ENCODE assay signal across 17 mouse cellular contexts in the genomic region with DNA sequence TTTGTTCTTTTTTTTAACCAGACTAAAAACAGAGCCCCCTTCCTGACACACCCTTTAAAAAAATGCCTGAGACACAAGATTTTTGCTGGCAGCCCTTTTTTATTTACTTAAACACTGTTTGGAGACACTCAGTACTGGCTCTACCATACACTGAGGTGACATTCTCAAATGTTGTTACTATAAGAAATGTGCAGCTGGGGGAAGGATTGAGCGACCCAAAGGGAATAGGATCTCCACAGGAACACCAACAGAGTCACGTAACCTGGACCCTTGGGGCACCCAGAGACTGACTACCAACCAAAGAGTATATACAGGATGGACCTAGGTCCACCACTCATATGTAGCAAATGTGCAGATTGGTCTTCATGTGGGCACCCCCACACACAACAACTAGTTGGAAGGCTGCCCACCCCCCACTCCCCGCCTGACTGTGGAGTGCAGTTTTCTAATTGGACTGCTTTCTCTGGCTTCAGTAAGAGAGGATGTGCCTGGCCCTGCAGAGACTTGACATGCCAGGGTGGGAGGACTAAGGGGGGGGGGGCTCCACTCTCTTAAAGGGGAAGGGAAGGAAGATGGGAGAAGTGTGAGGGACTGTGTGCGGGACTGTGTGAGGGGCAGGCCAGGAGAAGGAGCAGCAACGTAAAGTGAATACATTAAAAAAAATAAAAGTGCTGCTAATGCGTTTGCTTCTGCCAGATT.
DNase-seq lines count a peak whose midpoint lies in the region; ATAC-seq and TF ChIP-seq lines count a peak whose summit lies in the region.
"Had no signal": no experiment of that assay in that cellular context is flagged by ENCODE, and none has a peak within 500 bp of the region (broad histone marks: within the 10 kb centered on the region; RNA-seq: fewer than 3 reads in every experiment).

No protein-coding gene starts in this region.

- TF ChIP-seq EP300 in heart, adult 2 months (IDR thresholded peaks at IDR 0.05; ENCODE audit: insufficient read depth, low read depth, low read length) = no peak

- intact Hi-C loops in heart, adult 2 months (cut with DNase I) = no loop called here
- intact Hi-C loops in left cerebral cortex, postnatal 4 days (cut with DNase I) = no loop called here

- H3K36me3 ChIP-seq in heart, embryonic 12.5 days = no peaks in the 10 kb centered on the region
- H3K36me3 ChIP-seq in heart, adult 2 months (ENCODE audit: control insufficient read depth, insufficient read depth, low read length) = no peaks in the 10 kb centered on the region
- no peaks in the 10 kb centered on the region for H3K36me3 ChIP-seq in midbrain, embryonic 14.5 days (ENCODE audit: control insufficient read depth, insufficient read depth, low read length)
- H3K36me3 ChIP-seq in midbrain, postnatal 0 days (ENCODE audit: insufficient read depth, low read length) = no peaks in the 10 kb centered on the region

- no peak for TF ChIP-seq POLR2A in heart, adult 2 months (IDR thresholded peaks at IDR 0.05; ENCODE audit: insufficient read depth, low read depth, low read length)

- H3K27ac ChIP-seq in heart, embryonic 12.5 days (ENCODE audit: poor library complexity, severe bottlenecking) = no peak overlapping the region
- H3K27ac ChIP-seq in heart, adult 2 months = no peak overlapping the region
- no peak overlapping the region for H3K27ac ChIP-seq in midbrain, embryonic 14.5 days (replicated peaks; ENCODE audit: low read depth, low read length)
- H3K27ac ChIP-seq in midbrain, postnatal 0 days (ENCODE audit: low read depth, low read length) = no peak overlapping the region

- no peak overlapping the region for H3K4me3 ChIP-seq in heart, embryonic 12.5 days
- no peak overlapping the region for H3K4me3 ChIP-seq in heart, adult 2 months
- no peak overlapping the region for H3K4me3 ChIP-seq in midbrain, embryonic 14.5 days (replicated peaks; ENCODE audit: low read depth, low read length)
- H3K4me3 ChIP-seq in midbrain, postnatal 0 days (ENCODE audit: low read depth, low read length) = no peak overlapping the region

- peak; percentile 21 to 38 for DNase-seq in cerebellum, postnatal 10 days
- no peak for DNase-seq in cerebellum, postnatal 25 days
- no peak for DNase-seq in heart, adult 2 months
- peak; percentile 13 for DNase-seq in left cerebral cortex, postnatal 4 days
- no peak for DNase-seq in left cerebral cortex, adult 8-10 months (ENCODE audit: low spot score in 2 of 2)
- no peak for DNase-seq in midbrain, embryonic 14.5 days
- no peak for DNase-seq in midbrain, postnatal 0 days (ENCODE audit: low spot score)
- DNase-seq: adrenal gland, postnatal 10 days; cerebellum, postnatal 36 days; gastrocnemius, postnatal 14 days; heart, adult 18-20 months; heart, postnatal 10 days; kidney, adult 2 months; kidney, postnatal 14 days; liver; right cerebral cortex, postnatal 4 days had no signal

- H3K27me3 ChIP-seq in heart, embryonic 12.5 days (replicated peaks) = no peaks in the 10 kb centered on the region
- no peaks in the 10 kb centered on the region for H3K27me3 ChIP-seq in heart, adult 2 months (ENCODE audit: control insufficient read depth, insufficient read depth, low read length)
- H3K27me3 ChIP-seq in midbrain, embryonic 14.5 days (ENCODE audit: control insufficient read depth, insufficient read depth, low read length) = no peaks in the 10 kb centered on the region
- no peaks in the 10 kb centered on the region for H3K27me3 ChIP-seq in midbrain, postnatal 0 days (ENCODE audit: insufficient read depth, low read length)

- H3K79me2 ChIP-seq in heart, adult 2 months (replicated peaks; ENCODE audit: control insufficient read depth, insufficient read depth, low read length) = no peaks in the 10 kb centered on the region

- no peak overlapping the region for H3K9ac ChIP-seq in heart, embryonic 12.5 days
- no peak overlapping the region for H3K9ac ChIP-seq in heart, adult 2 months (ENCODE audit: low read depth, low read length)
- no peak overlapping the region for H3K9ac ChIP-seq in midbrain, embryonic 14.5 days (replicated peaks; ENCODE audit: low read length)
- no peak overlapping the region for H3K9ac ChIP-seq in midbrain, postnatal 0 days (replicated peaks; ENCODE audit: low read length, poor library complexity, severe bottlenecking)

- H3K4me2 ChIP-seq in heart, embryonic 12.5 days = no peak overlapping the region
- H3K4me2 ChIP-seq in midbrain, embryonic 14.5 days (ENCODE audit: low read length) = no peak overlapping the region
- no peak overlapping the region for H3K4me2 ChIP-seq in midbrain, postnatal 0 days (ENCODE audit: low read depth, low read length, poor library complexity, severe bottlenecking)

- H3K9me3 ChIP-seq in heart, embryonic 12.5 days (replicated peaks) = no peaks in the 10 kb centered on the region
- no peaks in the 10 kb centered on the region for H3K9me3 ChIP-seq in midbrain, embryonic 14.5 days (ENCODE audit: control insufficient read depth, low read length)
- H3K9me3 ChIP-seq in midbrain, postnatal 0 days (ENCODE audit: low read length) = no peaks in the 10 kb centered on the region

- peaks cover 7% of the 10 kb centered on the region for H3K4me1 ChIP-seq in heart, embryonic 12.5 days (replicated peaks)
- H3K4me1 ChIP-seq in heart, adult 2 months (ENCODE audit: control insufficient read depth, insufficient read depth, low read length) = no peaks in the 10 kb centered on the region
- H3K4me1 ChIP-seq in midbrain, embryonic 14.5 days (ENCODE audit: control insufficient read depth, insufficient read depth, low read length) = no peaks in the 10 kb centered on the region
- no peaks in the 10 kb centered on the region for H3K4me1 ChIP-seq in midbrain, postnatal 0 days (ENCODE audit: insufficient read depth, low read length)

- TF ChIP-seq CTCF in heart, adult 2 months (IDR thresholded peaks at IDR 0.05) = no peak
- TF ChIP-seq CTCF in midbrain, postnatal 0 days (IDR thresholded peaks at IDR 0.05) = no peak

- ATAC-seq in heart, embryonic 12.5 days (ENCODE audit: insufficient number of reproducible peaks, low FRiP score) = peak; percentile 29; the same call in 1 of the 2 replicates
- ATAC-seq in midbrain, embryonic 14.5 days (ENCODE audit: low FRiP score, low TSS enrichment) = peak; percentile 37; the same call in 1 of the 2 replicates
- ATAC-seq in midbrain, postnatal 0 days (ENCODE audit: low FRiP score) = no peak

- WGBS in heart, embryonic 12.5 days = 44% methylated on average over 6 of the region's 6 CpGs
- 36% methylated on average over 6 of the region's 6 CpGs for WGBS in heart, adult 2 months
- 73% methylated on average over 6 of the region's 6 CpGs for WGBS in midbrain, embryonic 14.5 days
- WGBS in midbrain, postnatal 0 days = 58% methylated on average over 6 of the region's 6 CpGs

Comparison
In these comparisons a context has a peak if more than half of its experiments do, and no peak if none do; other contexts are left out.
1. DNase-seq: peak in cerebellum, postnatal 10 days (2 of 2) and left cerebral cortex, postnatal 4 days (single experiment); none in cerebellum, postnatal 25 days (0 of 2), heart, adult 2 months (0 of 2), left cerebral cortex, adult 8-10 months (0 of 2), midbrain, embryonic 14.5 days (single experiment) and midbrain, postnatal 0 days (single experiment).